Mouse (Mus musculus) inflammation-experienced regulatory T-cells, adult 6 months (primary cell): Measurements from ENCODE around the gene Nosip. TPM values are rescaled to one million over a fixed set of nuclear protein-coding genes. Genes with fewer than 3 reads are reported as not detected.
"Not testable (repeated sequence)": the region's sequence is repeated elsewhere in the genome, so short reads cannot be mapped to it uniquely, and the experiment has no call there.

Experiments
- ATAC-seq: one replicate; pipeline ENCODE4 v1.8.0; 2017
- polyA plus RNA-seq, 3 experiments: library from polyadenylated mRNA; unstranded; fragments of 100-300 nt; shearing (Covaris generic); gene quantifications; one replicate each; pipeline ENCODE4 v1.2.1; 2017

The Nosip gene
- polyA plus RNA-seq, 3 experiments from 2014 or later: 129 to 164 (median 158) TPM

GRCm38 (mm10) chr7:45092048-45092447 lies 29.8 kb downstream of the Nosip start, which contains the start of gene Rcn3:
Rcn3 (minus strand) TSS chr7:45092221.
- ATAC-seq: no peak

GRCm38 (mm10) chr7:45092828-45093515 lies 30.7 kb downstream of the Nosip start:
- ATAC-seq: no peak

DNA sequence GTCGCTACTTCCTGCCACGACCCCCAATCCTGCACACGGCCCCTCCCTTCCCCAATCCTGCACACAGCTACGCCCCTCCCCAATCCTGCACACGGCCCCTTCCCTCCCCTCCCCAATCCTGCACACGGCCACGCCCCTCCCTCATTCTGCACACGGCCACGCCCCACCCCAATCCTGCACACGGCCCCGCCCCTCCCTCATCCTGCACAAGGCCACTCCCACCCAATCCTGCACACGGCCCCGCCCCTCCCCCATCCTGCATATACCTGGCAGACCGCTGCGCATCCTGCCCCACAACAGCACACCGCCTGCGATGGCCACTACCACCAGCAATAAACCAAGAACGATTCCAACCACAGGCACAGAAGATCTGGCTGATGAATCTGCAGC lies 31.3 kb downstream of the Nosip start:
- ATAC-seq: no peak

GRCm38 (mm10) chr7:45094121-45094520 lies 31.9 kb downstream of the Nosip start:
- no peak for ATAC-seq

- no peak for ATAC-seq
Observed at GRCm38 (mm10) chr7:45095367-45095766, 33.1 kb downstream of the Nosip start.

- not testable (repeated sequence) for ATAC-seq
Observed at GRCm38 (mm10) chr7:45095965-45096364, 33.7 kb downstream of the Nosip start.

DNA sequence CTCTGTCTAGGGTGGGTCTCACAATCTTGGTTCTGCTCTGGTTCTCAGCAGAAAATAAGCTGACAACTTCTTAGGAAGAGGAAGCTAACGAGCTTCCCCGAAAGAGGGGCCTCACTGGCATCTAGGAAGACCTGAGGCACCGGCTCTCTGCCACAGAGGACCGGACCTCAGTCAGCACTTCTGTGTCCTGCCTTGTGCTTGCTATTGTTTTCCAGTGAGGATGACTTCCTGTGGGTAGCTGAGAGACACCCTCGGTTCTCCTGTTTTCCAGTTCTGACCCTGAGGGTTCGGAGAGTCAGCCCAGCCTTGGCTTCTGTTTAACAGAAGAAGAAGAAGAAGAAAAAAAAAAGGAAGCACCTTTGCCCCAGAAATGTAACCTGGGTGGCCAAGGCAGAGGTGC lies 35.2 kb downstream of the Nosip start:
- no peak for ATAC-seq

- no peak for ATAC-seq
Observed at GRCm38 (mm10) chr7:45098541-45099240, 36.5 kb downstream of the Nosip start.

- ATAC-seq: no peak
Observed at GRCm38 (mm10) chr7:45100046-45100445, 37.8 kb downstream of the Nosip start.

GRCm38 (mm10) chr7:45102441-45102840 lies 40.2 kb downstream of the Nosip start:
- ATAC-seq: no peak

- no peak for ATAC-seq
Observed at GRCm38 (mm10) chr7:45102940-45103585, 40.8 kb downstream of the Nosip start.

DNA sequence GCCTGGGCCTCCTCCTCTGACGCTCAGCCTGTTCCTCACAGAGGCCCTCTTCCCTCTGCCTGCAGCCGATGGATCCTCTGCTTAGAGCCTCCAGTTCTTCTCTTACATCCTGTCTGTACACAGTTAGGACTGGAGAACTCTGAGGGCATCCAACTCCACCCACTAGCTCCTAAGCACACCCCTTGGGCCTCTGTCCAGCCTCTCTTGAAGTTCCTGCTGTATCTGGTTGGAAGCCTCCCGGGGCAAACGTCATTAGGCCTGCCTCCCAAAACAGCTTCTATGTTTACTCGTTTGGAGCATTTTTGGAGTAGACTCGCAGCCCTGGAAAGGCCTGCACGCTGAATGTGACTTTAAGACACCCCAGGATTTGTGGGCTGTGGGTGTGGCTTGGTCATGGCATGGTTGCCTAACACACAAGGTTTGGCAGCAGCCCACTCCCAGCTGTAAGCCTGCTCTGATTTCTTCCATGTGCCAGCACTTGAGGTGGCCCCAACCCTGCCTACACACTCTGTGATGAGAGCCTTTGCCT lies 41.5 kb downstream of the Nosip start, which contains the start of gene Fcgrt:
Fcgrt (minus strand) TSS at position 200 of the 529 bp plus-strand sequence.
- ATAC-seq: no peak

GRCm38 (mm10) chr7:45104941-45105340 lies 42.7 kb downstream of the Nosip start:
- ATAC-seq: no peak

DNA sequence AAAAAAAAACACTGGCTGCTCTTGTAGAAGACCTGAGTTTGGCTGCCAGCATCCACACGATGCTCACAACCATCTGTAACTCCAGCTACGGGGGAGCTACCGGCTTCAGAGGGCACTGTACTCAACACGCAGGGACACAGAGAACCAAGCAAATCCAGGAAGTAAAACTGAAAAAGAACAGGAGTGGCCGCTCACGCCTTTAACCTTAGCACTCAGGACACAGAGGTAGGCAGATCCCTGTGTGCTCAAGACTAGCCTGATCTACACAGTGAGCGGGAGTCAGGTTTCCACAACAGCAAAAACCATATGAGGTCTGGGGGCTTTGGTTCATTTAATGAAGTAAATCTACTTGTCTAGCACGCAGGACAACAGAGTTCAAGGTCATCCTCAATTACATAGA lies 43.3 kb downstream of the Nosip start:
- ATAC-seq: no peak

- no peak for ATAC-seq
Observed at GRCm38 (mm10) chr7:45106441-45106840, 44.2 kb downstream of the Nosip start.

DNA sequence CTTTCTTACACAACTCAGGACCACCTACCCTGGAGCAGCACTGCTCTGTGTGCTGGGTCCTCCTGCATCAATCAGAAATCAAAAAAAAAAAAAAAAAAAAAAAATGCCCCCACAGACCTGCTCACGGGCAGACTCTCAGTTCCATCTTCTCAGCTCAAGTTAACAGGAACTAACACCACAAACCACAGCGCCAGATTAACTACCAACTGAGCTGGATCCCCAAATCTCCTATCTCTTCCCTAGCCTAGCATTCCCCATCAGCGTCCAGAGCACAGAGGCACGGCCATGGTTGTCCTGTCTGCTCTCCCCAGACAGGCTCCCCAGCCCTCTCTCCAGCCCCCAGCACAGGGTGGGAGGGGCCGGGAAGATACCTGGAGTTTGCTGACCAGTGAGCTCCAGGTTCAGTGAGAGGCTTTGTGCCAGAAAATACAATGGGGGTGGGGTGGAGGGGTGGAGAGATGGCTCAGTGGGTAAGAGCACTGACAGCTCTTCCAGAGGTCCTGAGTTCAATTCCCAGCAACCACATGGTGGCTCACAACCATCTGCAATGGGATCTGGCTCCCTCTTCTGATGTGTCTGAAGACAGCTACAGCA lies 44.9 kb downstream of the Nosip start:
- ATAC-seq: no peak

GRCm38 (mm10) chr7:45110089-45110488 lies 47.9 kb downstream of the Nosip start:
- not testable (repeated sequence) for ATAC-seq

GRCm38 (mm10) chr7:45111940-45112339 lies 49.7 kb downstream of the Nosip start:
- ATAC-seq: no peak

DNA sequence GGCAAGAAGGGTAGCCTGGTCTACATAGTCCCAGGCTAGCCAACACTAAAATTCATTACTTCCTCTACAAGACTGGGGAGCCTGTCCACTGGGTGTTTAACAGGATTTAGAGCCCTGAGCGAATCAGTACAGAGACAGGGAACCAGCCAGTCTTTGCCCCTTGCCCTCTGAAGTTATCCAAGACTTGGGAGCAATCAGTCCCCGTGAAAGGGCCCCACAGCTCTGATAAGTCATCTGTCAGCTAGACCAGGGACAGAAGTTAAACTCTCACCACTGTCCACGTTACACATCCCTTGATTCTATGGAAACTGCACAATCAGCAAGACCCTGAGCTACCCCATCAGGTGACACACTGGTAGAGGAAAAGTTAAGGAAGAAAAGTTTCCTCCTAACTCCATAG lies 50.3 kb downstream of the Nosip start:
- ATAC-seq: no peak

- ATAC-seq: no peak
Observed at GRCm38 (mm10) chr7:45113476-45113875, 51.2 kb downstream of the Nosip start.

DNA sequence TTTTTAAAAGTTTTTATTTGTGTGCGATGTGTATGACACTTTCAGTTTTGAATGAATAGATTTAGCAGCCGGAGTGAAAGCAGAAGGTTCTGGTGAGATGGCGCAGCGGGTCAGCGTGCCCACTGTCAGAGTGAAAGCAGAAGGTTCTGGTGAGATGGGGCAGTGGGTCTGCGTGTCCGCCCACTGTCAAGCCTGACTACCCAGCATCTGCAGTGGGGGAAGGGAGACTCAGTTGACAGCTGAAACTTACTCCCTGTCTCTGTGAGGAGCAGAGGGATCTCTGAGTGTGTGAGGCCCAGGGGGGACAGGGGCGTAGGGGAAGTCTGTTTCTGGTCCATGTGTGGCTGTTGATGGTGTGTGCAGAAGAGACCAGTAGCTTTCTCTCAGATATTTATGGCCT lies 55.3 kb downstream of the Nosip start:
- no peak for ATAC-seq

DNA sequence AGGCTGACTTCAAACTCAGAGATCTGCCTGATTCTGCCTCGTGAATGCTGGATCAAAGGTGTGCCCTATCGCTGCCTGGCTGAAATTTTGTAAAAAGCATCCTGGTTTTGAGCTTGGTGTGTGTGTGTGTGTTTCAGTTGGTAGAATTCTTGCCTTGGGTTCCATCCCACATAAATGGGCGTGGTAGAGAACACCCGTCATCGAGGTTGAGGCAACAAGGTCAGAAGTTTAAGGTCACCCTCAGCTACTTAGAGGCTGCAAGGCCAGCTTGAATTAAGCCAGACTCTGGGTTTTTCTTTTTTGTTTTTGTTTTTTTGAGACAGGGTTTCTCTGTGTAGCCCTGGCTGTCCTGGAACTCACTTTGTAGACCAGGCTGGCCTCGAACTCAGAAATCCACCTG lies 56.1 kb downstream of the Nosip start:
- no peak for ATAC-seq
